Mouse (Mus musculus): ENCODE results near the gene Rwdd2b.

- TF ChIP-seq CHD2 (IDR thresholded peaks at IDR 0.05; ENCODE audit: low read depth, low read length) (no peak), MAFK (IDR thresholded peaks at IDR 0.05; ENCODE audit: insufficient read depth, low read depth, low read length) (no peak), HCFC1 (IDR thresholded peaks at IDR 0.05; ENCODE audit: borderline replicate concordance, insufficient read depth, low read length) (no peak), ZC3H11A (IDR thresholded peaks at IDR 0.05; ENCODE audit: borderline replicate concordance, low read depth, low read length) (no peak), ZNF384 (IDR thresholded peaks at IDR 0.05; ENCODE audit: low read depth, low read length) (no peak)
Measured at GRCm38 (mm10) chr16:87486739-87487138, 46.4 kb upstream of the Rwdd2b start.

All from ES-E14 (cell line).